Mouse (Mus musculus) lung, embryonic 16.5 days (tissue): ENCODE results near the gene Pabpn1. TPM values are rescaled to one million over a fixed set of nuclear protein-coding genes. Genes with fewer than 3 reads are reported as not detected.

ENCODE experiments used
- ATAC-seq: fragments of 200-750 bp; cut with Nextera tagmentation; 2 replicates; pipeline ENCODE4 v1.8.0; 2017; ENCODE audit warnings: low read depth, mild to moderate bottlenecking, moderate library complexity
- H3K27ac ChIP-seq: fragments of 300-500 bp; sonication (generic); 2 replicates; pipeline ENCODE4 v1.5.1; 2014; ENCODE audit warnings: mild to moderate bottlenecking, control low read depth, low read length
- H3K27me3 ChIP-seq: fragments of 300-500 bp; sonication (generic); 2 replicates; pipeline ENCODE4 v1.6.1; 2014; ENCODE audit warnings: low read depth, low read length, mixed read lengths; ENCODE audit not compliant: control insufficient read depth, insufficient read depth
- H3K36me3 ChIP-seq: fragments of 300-500 bp; sonication (generic); 2 replicates; pipeline ENCODE4 v1.6.1; 2014; ENCODE audit warnings: low read length; ENCODE audit not compliant: control insufficient read depth, insufficient read depth
- H3K4me1 ChIP-seq: fragments of 300-500 bp; sonication (generic); replicated peaks from 2 replicates; pipeline ENCODE4 v1.6.1; 2014; ENCODE audit warnings: low read length, mixed read lengths; ENCODE audit not compliant: control insufficient read depth, insufficient read depth
- H3K4me2 ChIP-seq: fragments of 300-500 bp; sonication (generic); 2 replicates; pipeline ENCODE4 v1.6.1; 2014; ENCODE audit warnings: low read depth, low read length, control low read depth
- H3K4me3 ChIP-seq: fragments of 300-500 bp; sonication (generic); 2 replicates; pipeline ENCODE4 v1.5.1; 2014; ENCODE audit warnings: mild to moderate bottlenecking, low read length, control low read depth
- H3K9ac ChIP-seq: fragments of 300-500 bp; sonication (generic); 2 replicates; pipeline ENCODE4 v1.6.1; 2014; ENCODE audit warnings: low read length, control low read depth
- H3K9me3 ChIP-seq: fragments of 300-500 bp; sonication (generic); 2 replicates; pipeline ENCODE4 v1.6.1; 2016; ENCODE audit warnings: low read length; ENCODE audit not compliant: control insufficient read depth
- WGBS: fragments of 180-500 bp; shearing (Covaris S2); extraction: QIAGEN DNeasy Blood & Tissue Kit; methylation state at CpG from one replicate; pipeline ENCODE4 v1.1.7; 2014; 5-methylcytosine and 5-hydroxymethylcytosine counted together
- polyA plus RNA-seq: library from polyadenylated mRNA; unstranded; fragments of >200 nt; fragmentation: Nextera tagmentation; extraction: Ambion mirVana; gene quantifications from 2 replicates; pipeline ENCODE4 v1.2.1, GENCODE M21; 2015

Gene Pabpn1
- polyA plus RNA-seq, 1 experiment from 2014 or later = 92.8 TPM

- no peak overlapping the region for H3K4me3 ChIP-seq
- H3K4me1 ChIP-seq = peaks cover 4% of the 10 kb centered on the region; the same call in 1 of the 2 replicates
- H3K36me3 ChIP-seq = peaks cover 4% of the 10 kb centered on the region; the same call in 1 of the 2 replicates
- ATAC-seq = no peak
- H3K4me2 ChIP-seq = no peak overlapping the region
- H3K9ac ChIP-seq = no peak overlapping the region
- no peaks in the 10 kb centered on the region for H3K27me3 ChIP-seq
- no peak overlapping the region for H3K27ac ChIP-seq
- 74% methylated on average over 7 of the region's 7 CpGs for WGBS
- no peaks in the 10 kb centered on the region for H3K9me3 ChIP-seq
Observed at GRCm38 (mm10) chr14:54908682-54909081, 16.4 kb downstream of the Pabpn1 start.

GRCm38 (mm10) chr14:54912109-54912850 is 20.0 kb downstream of the Pabpn1 start:
- H3K4me3 ChIP-seq = peak overlapping the region; percentile 83
- H3K4me2 ChIP-seq = peak overlapping the region; percentile 99
- peak; percentile 63 for ATAC-seq
- H3K4me1 ChIP-seq = peaks cover 4% of the 10 kb centered on the region; the same call in 1 of the 2 replicates
- H3K27ac ChIP-seq = peak overlapping the region; percentile 68
- peak overlapping the region; percentile 91 for H3K9ac ChIP-seq
- no peaks in the 10 kb centered on the region for H3K27me3 ChIP-seq
- 1% methylated on average over 60 of the region's 69 CpGs for WGBS
- no peaks in the 10 kb centered on the region for H3K9me3 ChIP-seq
- H3K36me3 ChIP-seq = peaks cover 3% of the 10 kb centered on the region; the same call in 1 of the 2 replicates

- peak within 1 kb of the TSS; percentile 91 for H3K9ac ChIP-seq
- no peaks in the 10 kb centered on the region for H3K27me3 ChIP-seq
- H3K27ac ChIP-seq = peak within 1 kb of the TSS; percentile 68
- H3K4me2 ChIP-seq = peak within 1 kb of the TSS; percentile 99
- under 1% methylated on average over 28 of the region's 28 CpGs for WGBS
- peak; percentile 94 for ATAC-seq
- peaks cover 2% of the 10 kb centered on the region; the same call in 1 of the 2 replicates for H3K36me3 ChIP-seq
- no peaks in the 10 kb centered on the region for H3K9me3 ChIP-seq
- peaks cover 4% of the 10 kb centered on the region; the same call in 1 of the 2 replicates for H3K4me1 ChIP-seq
- H3K4me3 ChIP-seq = peak within 1 kb of the TSS; percentile 83
Observed at GRCm38 (mm10) chr14:54912886-54913285, 20.6 kb downstream of the Pabpn1 start, which contains the start of gene Slc22a17. Gene Slc22a17, minus strand, starts transcription at chr14:54913132.

GRCm38 (mm10) chr14:54913343-54913742 is 21.0 kb downstream of the Pabpn1 start:
- 17% methylated on average over 10 of the region's 10 CpGs for WGBS
- peak overlapping the region; percentile 91 for H3K9ac ChIP-seq
- peak overlapping the region; percentile 83 for H3K4me3 ChIP-seq
- no peak for ATAC-seq
- H3K27me3 ChIP-seq = no peaks in the 10 kb centered on the region
- peaks cover 2% of the 10 kb centered on the region; the same call in 1 of the 2 replicates for H3K36me3 ChIP-seq
- peaks cover 4% of the 10 kb centered on the region; the same call in 1 of the 2 replicates for H3K4me1 ChIP-seq
- H3K4me2 ChIP-seq = peak overlapping the region; percentile 99
- peak overlapping the region; percentile 68; the same call in 1 of the 2 replicates for H3K27ac ChIP-seq
- no peaks in the 10 kb centered on the region for H3K9me3 ChIP-seq

GRCm38 (mm10) chr14:54920076-54920685 is 27.9 kb downstream of the Pabpn1 start:
- no peak overlapping the region for H3K9ac ChIP-seq
- ATAC-seq = no peak
- H3K36me3 ChIP-seq = peaks cover 22% of the 10 kb centered on the region
- H3K27ac ChIP-seq = no peak overlapping the region
- peaks cover 12% of the 10 kb centered on the region for H3K4me1 ChIP-seq
- H3K4me3 ChIP-seq = no peak overlapping the region
- H3K9me3 ChIP-seq = 0 out of 2 replicates have a peak, but pooled peaks cover 4% of the 10 kb centered on the region
- 87% methylated on average over 16 of the region's 16 CpGs for WGBS
- no peaks in the 10 kb centered on the region for H3K27me3 ChIP-seq
- H3K4me2 ChIP-seq = no peak overlapping the region

GRCm38 (mm10) chr14:54924641-54925348 is 32.5 kb downstream of the Pabpn1 start:
- Histone ChIP-seq H3K4me3 (peak overlapping the region; percentile 55), H3K27ac (peak overlapping the region; percentile 97), H3K36me3 (peaks cover 12% of the 10 kb centered on the region), H3K9ac (peak overlapping the region; percentile 79), H3K9me3 (0 out of 2 replicates have a peak, but pooled peaks cover 4% of the 10 kb centered on the region), H3K4me2 (peak overlapping the region; percentile 84), H3K27me3 (peaks cover 3% of the 10 kb centered on the region; the same call in 1 of the 2 replicates), H3K4me1 (peaks cover 17% of the 10 kb centered on the region)
- ATAC-seq = peak; percentile 32
- 30% methylated on average over 7 of the region's 7 CpGs for WGBS

- H3K27ac ChIP-seq = peak within 1 kb of the TSS; percentile 97
- peak; percentile 73 for ATAC-seq
- peak within 1 kb of the TSS; percentile 79 for H3K9ac ChIP-seq
- peaks cover 3% of the 10 kb centered on the region; the same call in 1 of the 2 replicates for H3K27me3 ChIP-seq
- H3K9me3 ChIP-seq = 0 out of 2 replicates have a peak, but pooled peaks cover 4% of the 10 kb centered on the region
- peaks cover 17% of the 10 kb centered on the region for H3K4me1 ChIP-seq
- H3K4me2 ChIP-seq = peak within 1 kb of the TSS; percentile 84
- peaks cover 12% of the 10 kb centered on the region for H3K36me3 ChIP-seq
- H3K4me3 ChIP-seq = peak within 1 kb of the TSS; percentile 55
- WGBS = 5% methylated on average over 55 of the region's 57 CpGs
Observed at GRCm38 (mm10) chr14:54925349-54926342, 33.3 kb downstream of the Pabpn1 start, which contains the start of gene Efs. Gene Efs, minus strand, starts transcription at chr14:54926126.
